Mouse (Mus musculus) lung, embryonic 15.5 days (tissue): ENCODE measurements around the gene Atr. TPM values are rescaled to one million over a fixed set of nuclear protein-coding genes. Genes with fewer than 3 reads are reported as not detected.
A peak's percentile ranks its signal among the peaks of the same experiment; 100 is the strongest.

Experiments
- ATAC-seq: fragments of 200-750 bp; cut with Nextera tagmentation; 2 replicates; pipeline ENCODE4 v1.8.0; 2017; ENCODE audit warnings: moderate number of reproducible peaks, borderline replicate concordance; ENCODE audit not compliant: low FRiP score, low TSS enrichment; ENCODE audit errors: extremely low read depth
- H3K27ac ChIP-seq: fragments of 300-500 bp; sonication (generic); 2 replicates; pipeline ENCODE4 v1.5.1; 2015; ENCODE audit warnings: moderate library complexity, mild to moderate bottlenecking, inconsistent platforms
- H3K27me3 ChIP-seq: fragments of 300-500 bp; sonication (generic); 2 replicates; pipeline ENCODE4 v1.6.1; 2015; ENCODE audit warnings: inconsistent platforms
- H3K36me3 ChIP-seq: fragments of 300-500 bp; sonication (generic); 2 replicates; pipeline ENCODE4 v1.6.1; 2015; ENCODE audit warnings: inconsistent platforms
- H3K4me1 ChIP-seq: fragments of 300-500 bp; sonication (generic); 2 replicates; pipeline ENCODE4 v1.6.1; 2015; ENCODE audit warnings: inconsistent platforms
- H3K4me2 ChIP-seq: fragments of 300-500 bp; sonication (generic); 2 replicates; pipeline ENCODE4 v1.6.1; 2015; ENCODE audit warnings: inconsistent platforms, mild to moderate bottlenecking, moderate library complexity
- H3K4me3 ChIP-seq: fragments of 300-500 bp; sonication (generic); 2 replicates; pipeline ENCODE4 v1.5.1; 2015; ENCODE audit warnings: mild to moderate bottlenecking, inconsistent platforms
- H3K9ac ChIP-seq: fragments of 300-500 bp; sonication (generic); 2 replicates; pipeline ENCODE4 v1.6.1; 2015; ENCODE audit warnings: inconsistent platforms
- H3K9me3 ChIP-seq: fragments of 300-500 bp; sonication (generic); 2 replicates; pipeline ENCODE4 v1.6.1; 2016; ENCODE audit warnings: inconsistent platforms
- WGBS: fragments of 180-500 bp; shearing (Covaris S2); methylation state at CpG from one replicate; pipeline ENCODE4 v1.1.7; 2015; 5-methylcytosine and 5-hydroxymethylcytosine counted together
- polyA plus RNA-seq: library from polyadenylated mRNA; unstranded; fragments of >200 nt; fragmentation: Nextera tagmentation; extraction: Ambion mirVana; gene quantifications from 2 replicates; pipeline ENCODE4 v1.2.1, GENCODE M21; 2015

Gene Atr
- 13.0 and 13.7 TPM in 2 replicates for polyA plus RNA-seq

DNA sequence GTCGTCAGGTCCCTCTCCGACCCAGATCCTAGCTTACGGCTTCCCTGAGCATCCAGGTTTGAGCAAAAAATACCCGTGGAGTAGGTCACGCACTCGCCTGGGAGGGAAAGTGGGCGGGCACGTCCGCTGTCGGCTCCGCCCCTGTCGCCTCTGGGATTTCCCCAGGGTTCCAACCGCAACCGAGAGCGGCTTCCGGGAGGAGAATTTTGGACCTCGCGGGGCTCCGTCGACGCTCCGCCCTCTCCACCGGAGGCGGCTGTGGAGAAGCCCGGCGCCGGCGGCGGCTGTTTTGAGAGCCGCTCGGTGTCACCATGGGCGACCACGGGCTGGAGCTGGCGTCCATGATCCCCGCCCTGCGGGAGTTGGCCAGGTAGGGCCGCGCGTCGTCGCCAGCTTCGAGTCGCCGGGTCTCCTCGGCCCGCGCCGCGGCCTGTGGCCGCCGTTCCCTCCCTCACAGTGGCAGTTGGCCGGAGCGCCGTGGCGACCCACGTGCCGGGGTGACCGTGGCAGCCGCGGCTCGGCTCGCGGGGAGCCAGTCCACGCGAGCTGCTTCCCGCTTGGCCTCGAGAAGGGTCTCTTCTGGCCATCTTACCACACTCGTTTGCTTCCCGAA is at the start of gene Atr:
Atr (plus strand) TSS at position 184 of the 613 bp plus-strand sequence.
- Histone ChIP-seq H3K9me3 (no peaks in the 10 kb centered on the region), H3K36me3 (no peaks in the 10 kb centered on the region), H3K4me3 (peak within 1 kb of the TSS; percentile 85), H3K4me2 (peak within 1 kb of the TSS; percentile 69), H3K27me3 (no peaks in the 10 kb centered on the region), H3K27ac (peak within 1 kb of the TSS; percentile 42), H3K9ac (peak within 1 kb of the TSS; percentile 72), H3K4me1 (0 out of 2 replicates have a peak, but pooled peaks cover 5% of the 10 kb centered on the region)
- under 1% methylated on average over 69 of the region's 69 CpGs for WGBS
- ATAC-seq = peak; percentile 92

DNA sequence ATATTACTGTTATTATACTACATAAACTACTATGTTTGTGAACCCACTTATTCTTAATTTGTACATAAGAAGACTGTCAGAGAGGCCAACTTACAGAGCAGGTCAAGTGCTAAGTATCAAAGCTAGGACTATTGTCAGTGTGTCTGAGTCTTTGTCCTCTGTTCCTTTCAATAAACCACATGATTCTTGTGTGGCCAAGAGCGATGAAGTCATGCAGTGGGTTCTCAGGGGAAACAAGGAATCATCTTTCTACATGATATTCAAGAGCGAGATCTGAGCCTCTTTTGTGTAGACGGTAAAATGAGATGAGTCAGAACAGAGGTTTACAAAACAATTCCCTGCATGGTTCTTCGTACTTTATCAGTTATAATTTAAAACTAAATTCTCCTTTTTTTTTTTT is 47.8 kb upstream of the Atr start:
- H3K27ac ChIP-seq = no peak overlapping the region
- no peak for ATAC-seq
- 76% methylated on average over 4 of the region's 4 CpGs for WGBS
- H3K4me2 ChIP-seq = no peak overlapping the region
- H3K9ac ChIP-seq = no peak overlapping the region
- H3K4me1 ChIP-seq = no peaks in the 10 kb centered on the region
- H3K36me3 ChIP-seq = no peaks in the 10 kb centered on the region
- no peak overlapping the region for H3K4me3 ChIP-seq
- H3K27me3 ChIP-seq = no peaks in the 10 kb centered on the region
- no peaks in the 10 kb centered on the region for H3K9me3 ChIP-seq

DNA sequence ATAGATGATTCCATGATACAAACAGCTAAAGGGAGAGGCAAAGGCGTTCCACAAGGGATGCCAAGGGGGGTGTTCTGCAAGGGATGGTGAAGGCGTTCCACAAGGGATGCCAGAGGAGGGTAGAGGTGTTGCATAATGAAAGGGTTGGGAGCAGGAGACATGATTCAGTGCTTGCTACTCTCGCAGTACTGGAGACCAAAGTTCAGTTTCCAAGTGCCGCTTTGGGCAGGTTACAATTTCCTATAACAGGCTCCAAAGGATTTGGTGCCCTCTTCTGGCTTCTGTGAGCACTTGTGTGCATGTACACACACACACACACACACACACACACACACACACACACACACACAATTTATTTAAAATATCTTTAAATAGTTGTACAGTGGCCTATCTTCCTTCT is 45.6 kb upstream of the Atr start:
- H3K27me3 ChIP-seq = no peaks in the 10 kb centered on the region
- no peak for ATAC-seq
- no peak overlapping the region for H3K4me3 ChIP-seq
- WGBS = 96% methylated on average over 4 of the region's 4 CpGs
- H3K4me2 ChIP-seq = no peak overlapping the region
- H3K27ac ChIP-seq = no peak overlapping the region
- H3K4me1 ChIP-seq = no peaks in the 10 kb centered on the region
- no peak overlapping the region for H3K9ac ChIP-seq
- no peaks in the 10 kb centered on the region for H3K36me3 ChIP-seq
- no peaks in the 10 kb centered on the region for H3K9me3 ChIP-seq

DNA sequence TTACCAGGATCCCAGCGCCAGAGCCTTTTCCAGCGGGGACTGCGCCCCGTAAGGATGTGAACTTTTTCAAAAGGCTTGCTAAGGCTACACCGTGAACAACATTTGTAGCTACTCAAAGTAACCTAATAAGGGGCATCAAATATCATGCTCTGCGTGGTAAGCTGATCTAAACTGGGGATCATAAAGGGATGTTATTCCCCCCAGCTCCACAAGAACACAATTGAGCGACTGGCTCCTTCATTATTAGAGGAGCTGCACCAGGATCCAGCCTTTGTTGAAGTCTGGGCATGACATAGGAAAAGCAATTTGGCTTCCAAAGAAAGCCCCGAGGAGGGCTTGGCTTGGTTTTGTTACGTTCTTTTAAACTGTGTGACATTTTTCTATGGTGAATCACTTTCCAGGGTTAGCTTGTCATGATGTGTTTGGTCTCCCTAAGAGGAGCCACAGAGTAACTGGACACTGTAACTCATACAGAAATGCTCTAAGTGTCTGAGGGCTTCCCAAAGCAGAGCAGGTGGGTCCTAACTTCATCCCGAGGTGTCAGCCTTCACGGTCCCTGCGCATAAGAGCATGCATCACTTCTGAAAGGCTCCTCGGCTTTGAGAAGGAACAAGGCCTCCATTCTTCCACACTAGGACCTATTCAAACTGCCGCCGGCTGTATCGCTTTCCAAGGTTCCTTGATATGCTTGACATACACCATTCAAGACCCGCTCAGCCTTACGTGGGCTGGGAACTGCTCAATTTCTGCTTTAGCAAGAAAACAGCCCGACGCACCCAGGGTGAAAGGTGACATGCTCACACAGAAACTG is 43.5 kb upstream of the Atr start:
- H3K27ac ChIP-seq = no peak overlapping the region
- no peak for ATAC-seq
- no peaks in the 10 kb centered on the region for H3K4me1 ChIP-seq
- H3K4me3 ChIP-seq = no peak overlapping the region
- no peak overlapping the region for H3K4me2 ChIP-seq
- H3K9me3 ChIP-seq = no peaks in the 10 kb centered on the region
- H3K27me3 ChIP-seq = no peaks in the 10 kb centered on the region
- H3K9ac ChIP-seq = no peak overlapping the region
- H3K36me3 ChIP-seq = no peaks in the 10 kb centered on the region
- 72% methylated on average over 20 of the region's 20 CpGs for WGBS

DNA sequence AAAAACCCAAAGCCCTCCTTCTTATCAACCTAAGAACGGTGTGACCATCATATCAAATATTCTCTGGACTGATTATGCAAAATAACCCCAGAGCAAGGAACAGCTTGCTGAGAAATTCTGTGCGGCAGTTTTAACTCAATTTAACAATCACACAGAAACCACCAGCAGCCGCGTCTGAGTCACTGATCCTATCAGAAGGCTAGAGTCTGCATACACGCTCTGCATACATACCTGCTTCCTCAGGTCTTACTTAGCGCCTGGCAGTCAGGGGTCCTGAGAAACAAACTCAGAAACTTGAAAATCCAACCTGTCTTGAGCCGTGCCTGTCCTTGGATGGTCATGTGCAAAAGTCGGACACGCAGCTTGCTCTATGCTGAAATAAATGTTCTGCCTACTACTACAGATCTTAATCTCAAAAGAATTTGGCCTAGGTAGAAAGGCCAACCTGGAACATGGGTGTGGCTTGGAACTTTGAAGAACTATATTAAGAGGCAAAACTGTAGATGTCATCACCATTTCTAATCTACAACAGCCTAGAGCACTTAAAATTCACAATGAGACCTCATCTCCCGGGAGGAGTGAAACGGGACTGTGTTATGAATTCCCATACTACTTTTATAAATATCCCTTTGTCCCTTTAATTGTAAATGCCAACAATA is 42.3 kb upstream of the Atr start:
- no peak overlapping the region for H3K4me3 ChIP-seq
- no peaks in the 10 kb centered on the region for H3K4me1 ChIP-seq
- ATAC-seq = no peak
- no peaks in the 10 kb centered on the region for H3K36me3 ChIP-seq
- WGBS = 78% methylated on average over 11 of the region's 11 CpGs
- H3K4me2 ChIP-seq = no peak overlapping the region
- no peak overlapping the region for H3K27ac ChIP-seq
- H3K9me3 ChIP-seq = no peaks in the 10 kb centered on the region
- H3K9ac ChIP-seq = no peak overlapping the region
- H3K27me3 ChIP-seq = no peaks in the 10 kb centered on the region

DNA sequence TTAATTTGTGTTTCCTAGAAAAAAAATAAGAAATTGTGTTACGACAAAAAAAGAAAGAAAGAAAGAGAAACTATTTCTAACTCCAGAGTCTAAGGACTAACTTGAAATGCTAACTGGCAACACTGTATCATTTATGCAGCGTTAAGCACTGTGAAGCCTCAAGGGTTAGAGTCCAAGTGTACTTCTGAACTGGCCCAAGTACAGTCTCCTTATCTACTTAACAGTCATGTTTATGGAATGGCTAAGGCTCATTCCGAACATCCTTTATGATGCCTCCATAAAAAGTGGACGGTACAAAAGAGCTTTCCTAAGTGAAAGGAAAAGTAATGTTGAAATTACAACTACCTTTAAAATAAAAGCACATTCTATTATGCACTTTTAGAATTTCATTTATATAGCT is 41.7 kb upstream of the Atr start:
- no peaks in the 10 kb centered on the region for H3K27me3 ChIP-seq
- ATAC-seq = no peak
- H3K4me2 ChIP-seq = no peak overlapping the region
- no peaks in the 10 kb centered on the region for H3K9me3 ChIP-seq
- no peaks in the 10 kb centered on the region for H3K36me3 ChIP-seq
- no peaks in the 10 kb centered on the region for H3K4me1 ChIP-seq
- H3K4me3 ChIP-seq = no peak overlapping the region
- H3K9ac ChIP-seq = no peak overlapping the region
- WGBS = 68% methylated on average over 4 of the region's 4 CpGs
- H3K27ac ChIP-seq = no peak overlapping the region

DNA sequence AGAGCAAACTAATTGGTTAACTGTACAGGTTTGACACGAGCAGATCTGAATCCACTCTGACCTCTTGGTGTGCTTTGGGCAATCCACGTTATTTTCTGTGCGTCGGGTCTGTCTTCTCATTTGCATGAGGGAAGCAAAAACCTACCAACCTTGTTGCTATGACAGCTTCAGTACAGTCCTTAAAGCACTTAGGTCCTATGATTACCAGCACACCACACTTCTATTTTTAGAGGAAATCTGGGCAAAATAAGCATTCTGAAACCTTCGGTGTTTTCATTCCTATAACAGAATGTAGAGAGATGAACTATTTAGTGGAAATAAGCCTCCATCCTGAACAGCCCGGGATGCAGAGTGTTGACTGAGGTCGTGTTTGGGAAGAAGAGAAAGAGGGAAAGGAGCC is 34.9 kb upstream of the Atr start:
- Histone ChIP-seq H3K4me2 (no peak overlapping the region), H3K4me3 (no peak overlapping the region), H3K27me3 (no peaks in the 10 kb centered on the region), H3K4me1 (no peaks in the 10 kb centered on the region), H3K36me3 (no peaks in the 10 kb centered on the region), H3K27ac (no peak overlapping the region), H3K9me3 (no peaks in the 10 kb centered on the region), H3K9ac (no peak overlapping the region)
- ATAC-seq = no peak
- WGBS = 74% methylated on average over 7 of the region's 7 CpGs

DNA sequence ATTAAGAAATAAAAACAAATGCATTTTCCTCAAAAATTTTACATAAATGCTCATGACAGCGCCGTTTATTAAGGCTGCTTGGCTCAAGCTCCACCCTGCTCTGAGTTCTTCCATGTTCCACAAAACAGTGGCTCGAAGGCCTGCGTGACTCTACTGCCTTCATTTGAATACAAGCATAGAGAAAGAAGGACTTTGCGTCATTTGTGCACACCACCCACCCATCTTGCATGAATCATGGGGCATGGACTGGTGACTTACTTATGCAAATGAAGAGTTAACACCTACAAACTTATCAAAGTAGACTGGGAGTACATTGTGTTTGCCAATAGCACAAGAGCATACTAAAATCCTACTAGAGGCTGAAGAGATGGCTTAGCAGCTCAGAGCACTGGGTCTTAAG is 29.8 kb upstream of the Atr start:
- H3K4me1 ChIP-seq = no peaks in the 10 kb centered on the region
- no peak for ATAC-seq
- no peaks in the 10 kb centered on the region for H3K9me3 ChIP-seq
- no peaks in the 10 kb centered on the region for H3K27me3 ChIP-seq
- H3K4me3 ChIP-seq = no peak overlapping the region
- H3K36me3 ChIP-seq = no peaks in the 10 kb centered on the region
- no peak overlapping the region for H3K4me2 ChIP-seq
- WGBS = 84% methylated on average over 5 of the region's 5 CpGs
- H3K27ac ChIP-seq = no peak overlapping the region
- H3K9ac ChIP-seq = no peak overlapping the region

DNA sequence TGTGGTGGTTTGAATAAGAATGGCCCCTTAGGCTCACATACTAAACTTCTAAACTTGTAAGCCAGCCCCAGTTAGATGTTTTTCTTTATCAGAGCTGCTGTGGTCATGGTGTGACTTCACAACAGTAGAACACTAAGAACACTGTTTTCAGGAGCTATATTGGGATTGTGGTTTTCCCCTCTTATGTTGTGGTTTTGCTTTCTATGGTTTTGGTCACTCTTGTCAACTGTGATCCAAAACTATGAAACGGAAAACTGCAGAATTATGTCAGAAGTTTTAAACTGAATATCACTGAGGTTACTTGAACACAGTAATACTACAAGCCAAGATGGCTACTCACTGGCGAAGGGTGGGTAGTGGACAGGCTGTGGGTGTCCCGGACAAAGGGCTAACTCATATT is 24.6 kb upstream of the Atr start:
- Histone ChIP-seq H3K9ac (no peak overlapping the region), H3K4me1 (peaks cover 5% of the 10 kb centered on the region; the same call in 1 of the 2 replicates), H3K4me2 (no peak overlapping the region), H3K9me3 (no peaks in the 10 kb centered on the region), H3K27ac (no peak overlapping the region), H3K36me3 (no peaks in the 10 kb centered on the region), H3K27me3 (no peaks in the 10 kb centered on the region), H3K4me3 (no peak overlapping the region)
- no peak for ATAC-seq
- 89% methylated on average over 3 of the region's 3 CpGs for WGBS

DNA sequence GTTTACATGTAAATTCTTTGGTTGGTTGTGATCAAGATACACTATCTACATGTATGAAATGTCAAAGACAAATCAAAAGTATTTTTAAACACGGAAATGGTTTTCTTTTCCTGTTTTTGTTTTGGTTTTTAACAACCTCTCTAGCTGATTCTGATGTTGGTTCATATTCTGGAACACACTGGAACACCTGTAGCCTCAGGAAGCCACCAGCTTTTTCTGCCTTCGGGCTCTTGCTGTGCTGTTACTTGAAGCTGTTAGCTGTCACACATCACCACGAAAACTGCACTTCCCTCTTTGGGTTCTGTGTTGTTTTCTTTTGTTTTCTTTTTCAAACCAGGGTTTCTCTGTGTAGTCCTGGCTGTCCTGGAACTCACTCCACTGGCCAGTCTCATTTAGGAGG is 22.6 kb upstream of the Atr start:
- H3K36me3 ChIP-seq = no peaks in the 10 kb centered on the region
- H3K27ac ChIP-seq = no peak overlapping the region
- peaks cover 5% of the 10 kb centered on the region; the same call in 1 of the 2 replicates for H3K4me1 ChIP-seq
- no peaks in the 10 kb centered on the region for H3K9me3 ChIP-seq
- H3K9ac ChIP-seq = no peak overlapping the region
- WGBS = 43% methylated on average over 3 of the region's 3 CpGs
- ATAC-seq = no peak
- no peak overlapping the region for H3K4me2 ChIP-seq
- no peaks in the 10 kb centered on the region for H3K27me3 ChIP-seq
- H3K4me3 ChIP-seq = no peak overlapping the region

DNA sequence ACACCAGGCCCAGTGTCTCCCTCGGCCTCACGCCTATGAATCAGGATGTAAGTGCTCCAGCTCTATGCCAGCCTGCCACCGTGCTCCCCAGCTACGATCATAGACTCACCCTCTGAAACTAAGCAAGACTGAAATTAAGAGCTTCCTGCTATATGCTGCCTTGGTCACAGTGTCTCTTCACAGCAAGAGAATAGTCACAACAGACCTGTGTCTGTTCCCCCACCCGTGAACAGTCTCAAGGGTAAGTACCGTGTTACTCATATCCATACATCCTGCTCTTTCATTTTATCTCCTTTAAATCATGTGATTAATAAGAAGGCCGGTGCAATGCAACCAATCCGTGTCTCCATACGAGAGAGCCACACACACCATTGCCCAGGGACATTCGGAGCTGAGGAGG is 21.7 kb upstream of the Atr start:
- H3K9me3 ChIP-seq = no peaks in the 10 kb centered on the region
- 91% methylated on average over 10 of the region's 10 CpGs for WGBS
- no peak for ATAC-seq
- H3K27ac ChIP-seq = no peak overlapping the region
- H3K4me2 ChIP-seq = no peak overlapping the region
- no peak overlapping the region for H3K9ac ChIP-seq
- no peaks in the 10 kb centered on the region for H3K27me3 ChIP-seq
- no peak overlapping the region for H3K4me3 ChIP-seq
- peaks cover 5% of the 10 kb centered on the region; the same call in 1 of the 2 replicates for H3K4me1 ChIP-seq
- no peaks in the 10 kb centered on the region for H3K36me3 ChIP-seq

DNA sequence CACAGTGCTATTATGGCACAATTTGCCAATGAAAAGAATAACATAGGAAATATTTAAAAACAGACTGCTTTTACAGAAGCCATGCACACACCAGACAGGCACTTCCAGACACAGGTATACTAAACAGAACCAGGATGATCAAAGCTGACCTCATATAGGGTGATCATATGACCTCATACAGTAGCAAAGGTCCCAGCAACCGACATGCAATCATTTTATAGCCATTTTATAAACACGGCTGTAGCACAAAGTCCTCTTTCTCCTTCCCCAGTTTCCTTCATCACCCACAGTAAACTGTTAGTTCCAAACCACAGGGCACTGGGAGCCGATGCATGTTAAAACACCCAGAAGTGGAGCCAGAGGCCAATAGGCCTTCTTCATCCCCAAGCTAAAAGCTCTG is 18.0 kb upstream of the Atr start:
- H3K27ac ChIP-seq = no peak overlapping the region
- H3K9me3 ChIP-seq = no peaks in the 10 kb centered on the region
- 77% methylated on average over 3 of the region's 3 CpGs for WGBS
- H3K4me1 ChIP-seq = peaks cover 3% of the 10 kb centered on the region; the same call in 1 of the 2 replicates
- H3K4me2 ChIP-seq = no peak overlapping the region
- no peaks in the 10 kb centered on the region for H3K36me3 ChIP-seq
- no peak overlapping the region for H3K4me3 ChIP-seq
- ATAC-seq = no peak
- peaks cover 12% of the 10 kb centered on the region; the same call in 1 of the 2 replicates for H3K27me3 ChIP-seq
- no peak overlapping the region for H3K9ac ChIP-seq
